Mouse (Mus musculus) c-Kit-positive CD71-positive TER-119-positive erythroid progenitor cells, embryonic 14.5 days (primary cell): ENCODE data around the gene Fgfr2.

ENCODE experiments used
- DNase-seq: peaks from one replicate; pipeline ENCODE4 v3.0.0-alpha.2; 2013; ENCODE audit warnings: low spot score

Fgfr2 gene

GRCm38 (mm10) chr7:132610468-132611318, 512.5 kb downstream of the Fgfr2 start, which contains the start of gene Lhpp:
TSS of gene Lhpp (plus strand) at chr7:132610638.
- DNase-seq: peak; percentile 78

- no peak for DNase-seq
Observed at GRCm38 (mm10) chr7:132608316-132609020, 514.7 kb downstream of the Fgfr2 start.

GRCm38 (mm10) chr7:132605689-132606088, 517.5 kb downstream of the Fgfr2 start:
- DNase-seq: no peak

GRCm38 (mm10) chr7:132604720-132605119, 518.4 kb downstream of the Fgfr2 start:
- DNase-seq: no peak

GRCm38 (mm10) chr7:132600926-132601325, 522.2 kb downstream of the Fgfr2 start:
- DNase-seq: no peak

GRCm38 (mm10) chr7:132600026-132600425, 523.1 kb downstream of the Fgfr2 start:
- DNase-seq: no peak

- no peak for DNase-seq
Observed at GRCm38 (mm10) chr7:132599071-132599975, 523.8 kb downstream of the Fgfr2 start, which contains the start of gene Nkx1-2. TSS of gene Nkx1-2 (minus strand) at chr7:132599637.

- no peak for DNase-seq
Observed at GRCm38 (mm10) chr7:132597251-132598041, 525.7 kb downstream of the Fgfr2 start.

GRCm38 (mm10) chr7:132596557-132597250, 526.4 kb downstream of the Fgfr2 start:
- DNase-seq: no peak

GRCm38 (mm10) chr7:132595787-132596186, 527.4 kb downstream of the Fgfr2 start:
- peak; percentile 37 for DNase-seq

- no peak for DNase-seq
Observed at GRCm38 (mm10) chr7:132594325-132594724, 528.8 kb downstream of the Fgfr2 start.

- DNase-seq: no peak
Observed at GRCm38 (mm10) chr7:132593762-132594161, 529.4 kb downstream of the Fgfr2 start.

- no peak for DNase-seq
Observed at GRCm38 (mm10) chr7:132589610-132590009, 533.5 kb downstream of the Fgfr2 start.

GRCm38 (mm10) chr7:132587167-132587566, 536.0 kb downstream of the Fgfr2 start:
- no peak for DNase-seq

GRCm38 (mm10) chr7:132585695-132586491, 537.3 kb downstream of the Fgfr2 start:
- no peak for DNase-seq

GRCm38 (mm10) chr7:132581441-132581840, 541.7 kb downstream of the Fgfr2 start:
- DNase-seq: no peak

GRCm38 (mm10) chr7:132580511-132580910, 542.6 kb downstream of the Fgfr2 start:
- DNase-seq: no peak

- no peak for DNase-seq
Observed at GRCm38 (mm10) chr7:132576891-132577290, 546.3 kb downstream of the Fgfr2 start.

- DNase-seq: peak; percentile 97
Observed at GRCm38 (mm10) chr7:132576116-132576650, 547.0 kb downstream of the Fgfr2 start, which contains the start of gene Oat. TSS of gene Oat (minus strand) at chr7:132576398.
